Mouse (Mus musculus) bone marrow, adult 2 months (tissue): ENCODE measurements around the gene Rcbtb2. TPM values are rescaled to one million over a fixed set of nuclear protein-coding genes. Genes with fewer than 3 reads are reported as not detected.

Experiments used
- H3K27ac ChIP-seq: fragments of 200-500 bp; 2 replicates; pipeline ENCODE4 v1.5.1; 2012; ENCODE audit warnings: low read depth, mild to moderate bottlenecking, control low read depth, inconsistent platforms, low read length; ENCODE audit not compliant: control insufficient read depth, poor library complexity, insufficient read depth
- H3K4me1 ChIP-seq: fragments of 200-500 bp; 2 replicates; pipeline ENCODE4 v1.6.1; 2011; ENCODE audit warnings: low read length; ENCODE audit not compliant: control insufficient read depth, insufficient read depth
- H3K4me3 ChIP-seq: fragments of 200-500 bp; replicated peaks from 2 replicates; pipeline ENCODE3; 2011; ENCODE audit warnings: mild to moderate bottlenecking, low read depth, low read length, control low read depth; ENCODE audit not compliant: control insufficient read depth
- CTCF ChIP-seq: fragments of 200-500 bp; IDR thresholded peaks from 2 replicates; pipeline ENCODE4 v1.5.1; 2011; ENCODE audit warnings: low read length, control low read depth; ENCODE audit not compliant: control insufficient read depth, insufficient read depth
- POLR2A ChIP-seq: fragments of 200-500 bp; IDR thresholded peaks from 2 replicates; pipeline ENCODE4 v1.6.1; 2011; ENCODE audit warnings: low read depth, mild to moderate bottlenecking, control low read depth, low read length, borderline replicate concordance; ENCODE audit not compliant: control insufficient read depth
- WGBS: fragments of 180-500 bp; shearing (Covaris S2); methylation state at CpG from one replicate; pipeline ENCODE4 v1.1.7; 2018; 5-methylcytosine and 5-hydroxymethylcytosine counted together
- polyA plus RNA-seq: library from polyadenylated mRNA; stranded (reverse); fragments of >200 nt; gene quantifications from 2 replicates; pipeline ENCODE4 v1.2.4, GENCODE M21; 2011; ENCODE audit warnings: low replicate concordance; ENCODE audit not compliant: missing spikeins, insufficient read depth, insufficient read length

Rcbtb2 gene
- 11.1 and 18.3 TPM in 2 replicates for polyA plus RNA-seq

- Histone ChIP-seq H3K4me3 (no peak within 1 kb of the TSS), H3K4me1 (peaks cover 15% of the 10 kb centered on the region), H3K27ac (peak within 1 kb of the TSS; percentile 79)
- TF ChIP-seq CTCF (no peak), POLR2A (no peak)
- 4% methylated on average over 4 of the region's 4 CpGs for WGBS
These were observed at the start of gene Rcbtb2 for GRCm38 (mm10) chr14:73122923-73123278. Gene Rcbtb2, plus strand, starts transcription at chr14:73123037.

GRCm38 (mm10) chr14:73083563-73083962 lies 39.3 kb upstream of the Rcbtb2 start:
- no peak overlapping the region for H3K27ac ChIP-seq
- 82% methylated on average over 2 of the region's 2 CpGs for WGBS
- H3K4me3 ChIP-seq = no peak overlapping the region
- H3K4me1 ChIP-seq = peaks cover 3% of the 10 kb centered on the region
- no peak for TF ChIP-seq POLR2A
- no peak for TF ChIP-seq CTCF

GRCm38 (mm10) chr14:73086425-73086824 lies 36.4 kb upstream of the Rcbtb2 start:
- no peak overlapping the region for H3K27ac ChIP-seq
- H3K4me1 ChIP-seq = peaks cover 3% of the 10 kb centered on the region
- TF ChIP-seq POLR2A = no peak
- TF ChIP-seq CTCF = no peak
- 67% methylated on average over 3 of the region's 3 CpGs for WGBS
- no peak overlapping the region for H3K4me3 ChIP-seq

- 46% methylated on average over 5 of the region's 5 CpGs for WGBS
- Histone ChIP-seq H3K4me3 (no peak overlapping the region), H3K4me1 (peaks cover 3% of the 10 kb centered on the region), H3K27ac (no peak overlapping the region)
- TF ChIP-seq POLR2A (no peak), CTCF (no peak)
These were observed 35.6 kb upstream of the Rcbtb2 start for GRCm38 (mm10) chr14:73087247-73087646.

- 10% methylated on average over 5 of the region's 5 CpGs for WGBS
- peak overlapping the region; percentile 51; the same call in 1 of the 2 replicates for H3K27ac ChIP-seq
- no peak overlapping the region for H3K4me3 ChIP-seq
- H3K4me1 ChIP-seq = peaks cover 3% of the 10 kb centered on the region
- TF ChIP-seq CTCF (no peak), POLR2A (no peak)
These were observed 35.1 kb upstream of the Rcbtb2 start for GRCm38 (mm10) chr14:73087746-73088145.

GRCm38 (mm10) chr14:73088224-73088623 lies 34.6 kb upstream of the Rcbtb2 start:
- Histone ChIP-seq H3K27ac (no peak overlapping the region), H3K4me1 (peaks cover 3% of the 10 kb centered on the region), H3K4me3 (no peak overlapping the region)
- WGBS = 73% methylated on average over 1 of the region's 1 CpGs
- TF ChIP-seq POLR2A = no peak
- TF ChIP-seq CTCF = no peak

- Histone ChIP-seq H3K4me1 (peaks cover 2% of the 10 kb centered on the region), H3K27ac (no peak overlapping the region), H3K4me3 (no peak overlapping the region)
- no peak for TF ChIP-seq POLR2A
- TF ChIP-seq CTCF = no peak
- WGBS = 59% methylated on average over 3 of the region's 3 CpGs
These were observed 30.0 kb upstream of the Rcbtb2 start for GRCm38 (mm10) chr14:73092871-73093270.

- no peak for TF ChIP-seq CTCF
- TF ChIP-seq POLR2A = no peak
- Histone ChIP-seq H3K27ac (no peak overlapping the region), H3K4me1 (no peaks in the 10 kb centered on the region; the same call in 1 of the 2 replicates), H3K4me3 (no peak overlapping the region)
- 63% methylated on average over 13 of the region's 13 CpGs for WGBS
These were observed 27.9 kb upstream of the Rcbtb2 start for GRCm38 (mm10) chr14:73094802-73095550.
